Mouse (Mus musculus): ENCODE measurements at regions not wholly inside any gene's neighbourhood (a gene's known extent, or its start where the extent isn't known, plus 50 kb on each side); places are given as distances from the start of the nearest gene placed in this dataset.

DNA sequence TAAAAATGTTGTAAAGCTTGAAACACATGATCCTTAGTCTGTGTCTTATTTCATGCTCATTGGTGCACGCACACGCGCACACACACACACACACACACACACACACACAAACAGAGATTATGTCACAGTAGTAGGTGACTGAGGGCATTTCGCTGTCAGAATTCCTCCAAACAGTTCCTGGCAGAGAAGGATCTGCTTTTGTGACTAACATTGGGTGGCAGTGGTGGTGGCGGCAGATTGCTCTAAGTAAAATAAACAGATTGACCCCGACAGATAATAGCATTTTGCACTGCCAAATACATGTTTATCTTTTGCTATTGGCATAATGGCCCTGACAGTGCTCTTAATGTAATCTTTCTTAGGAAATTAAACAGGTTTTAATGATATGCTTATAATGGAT is 446.6 kb upstream of the Adgrl2 start:
- Histone ChIP-seq H3K36me3 (no peaks in the 10 kb centered on the region), H3K27ac (replicated peaks) (no peak overlapping the region), H3K4me2 (replicated peaks) (no peak overlapping the region), H3K4me1 (no peaks in the 10 kb centered on the region), H3K9ac (replicated peaks) (no peak overlapping the region), H3K27me3 (no peaks in the 10 kb centered on the region), H3K9me3 (no peaks in the 10 kb centered on the region), H3K4me3 (no peak overlapping the region)
- 82% methylated on average over 6 of the region's 6 CpGs for WGBS
- no peak for ATAC-seq (replicated peaks)

DNA sequence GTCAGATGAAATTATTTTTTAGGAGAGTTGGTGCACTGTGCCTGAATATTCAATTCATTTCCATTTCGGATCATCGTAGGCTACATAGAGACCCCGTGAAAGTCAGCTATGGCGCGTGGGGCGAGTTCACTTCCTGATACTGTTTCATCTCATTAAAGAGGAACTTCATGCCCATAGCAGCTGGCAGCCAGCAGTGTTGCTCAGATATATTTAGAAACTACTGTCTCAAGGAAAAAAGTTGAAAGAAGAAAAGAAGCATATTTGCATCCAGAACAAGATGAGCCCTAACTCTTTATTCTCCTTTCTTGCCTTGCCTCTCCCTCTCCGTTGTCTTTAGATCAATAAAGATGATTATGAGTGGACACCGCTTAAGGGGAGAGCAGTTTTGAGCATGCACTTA is 446.1 kb upstream of the Adgrl2 start:
- Histone ChIP-seq H3K27ac (replicated peaks) (no peak overlapping the region), H3K9me3 (no peaks in the 10 kb centered on the region), H3K4me1 (no peaks in the 10 kb centered on the region), H3K4me3 (no peak overlapping the region), H3K36me3 (no peaks in the 10 kb centered on the region), H3K4me2 (replicated peaks) (no peak overlapping the region), H3K27me3 (no peaks in the 10 kb centered on the region), H3K9ac (replicated peaks) (no peak overlapping the region)
- 91% methylated on average over 8 of the region's 8 CpGs for WGBS
- no peak for ATAC-seq (replicated peaks)

DNA sequence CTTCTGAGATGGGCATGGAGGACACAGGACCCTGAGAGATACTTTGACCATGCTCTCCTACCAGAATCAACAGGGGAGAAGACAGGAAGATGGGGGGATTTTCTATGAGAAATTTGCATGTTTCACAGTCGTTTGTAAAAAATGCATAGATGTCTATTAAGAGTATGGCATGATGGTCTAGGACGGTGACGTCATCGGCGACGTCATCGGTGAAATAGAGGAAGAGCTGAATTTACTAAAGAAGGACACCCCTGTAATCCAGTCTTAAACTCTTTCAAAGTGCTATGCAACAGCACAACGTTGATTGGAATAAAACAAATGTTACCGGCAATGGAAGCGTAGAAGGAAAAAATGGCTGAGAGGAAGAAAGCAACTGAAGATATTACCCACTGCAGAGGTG is 441.4 kb upstream of the Adgrl2 start:
- H3K4me1 ChIP-seq, result no peaks in the 10 kb centered on the region
- H3K9ac ChIP-seq (replicated peaks), result no peak overlapping the region
- no peak overlapping the region for H3K4me2 ChIP-seq (replicated peaks)

DNA sequence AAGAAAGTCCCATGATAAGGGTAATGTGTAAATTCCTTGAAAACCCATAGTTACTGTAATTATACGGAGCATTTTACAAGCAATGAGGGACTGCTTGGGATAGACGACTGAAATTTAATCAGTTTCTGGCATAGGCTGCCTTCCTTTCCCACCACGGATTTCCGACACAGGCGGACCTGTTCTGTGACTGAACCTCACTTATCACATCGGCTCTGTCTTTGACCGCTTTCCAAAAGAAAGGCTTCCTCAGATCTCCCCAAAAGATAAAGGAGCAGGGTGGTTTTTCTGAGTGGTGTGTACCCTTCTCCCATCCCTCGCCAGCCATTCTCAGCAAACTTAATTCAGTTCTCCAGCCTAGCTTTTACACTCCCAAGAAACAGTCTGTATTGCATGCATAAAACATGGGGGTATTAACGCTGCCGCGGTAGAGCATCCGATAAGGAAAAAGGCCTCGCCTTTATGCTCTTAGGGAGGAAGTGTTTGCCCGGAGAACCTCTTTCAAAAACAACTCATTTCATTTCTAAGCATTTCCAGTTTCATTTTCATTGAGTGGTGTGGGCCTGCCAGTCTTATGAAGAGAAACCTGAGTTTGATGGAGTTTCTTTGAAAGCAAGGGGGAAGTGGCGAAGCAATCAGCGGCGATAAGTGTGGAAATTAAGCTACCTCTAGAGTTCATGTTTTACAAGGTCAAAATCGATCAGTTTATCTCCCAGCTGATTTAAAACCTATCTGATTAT is 435.8 kb upstream of the Adgrl2 start:
- Histone ChIP-seq H3K27me3 (no peaks in the 10 kb centered on the region), H3K4me2 (replicated peaks) (peak overlapping the region; percentile 19; the same call in 1 of the 2 replicates), H3K36me3 (no peaks in the 10 kb centered on the region), H3K9ac (replicated peaks) (no peak overlapping the region), H3K9me3 (no peaks in the 10 kb centered on the region), H3K4me1 (peaks cover 11% of the 10 kb centered on the region), H3K27ac (replicated peaks) (no peak overlapping the region), H3K4me3 (no peak overlapping the region)
- 0 out of 2 replicates have a peak, but pooled peaks have one; percentile 43 for ATAC-seq (replicated peaks)
- WGBS, result 55% methylated on average over 18 of the region's 18 CpGs

More for the DNA sequence above, 441.4 kb upstream of the Adgrl2 start:
- Histone ChIP-seq H3K27ac (replicated peaks) (no peak overlapping the region), H3K9me3 (no peaks in the 10 kb centered on the region), H3K4me3 (no peak overlapping the region), H3K36me3 (no peaks in the 10 kb centered on the region), H3K27me3 (no peaks in the 10 kb centered on the region)
- ATAC-seq (replicated peaks), result no peak
- 92% methylated on average over 10 of the region's 10 CpGs for WGBS

DNA sequence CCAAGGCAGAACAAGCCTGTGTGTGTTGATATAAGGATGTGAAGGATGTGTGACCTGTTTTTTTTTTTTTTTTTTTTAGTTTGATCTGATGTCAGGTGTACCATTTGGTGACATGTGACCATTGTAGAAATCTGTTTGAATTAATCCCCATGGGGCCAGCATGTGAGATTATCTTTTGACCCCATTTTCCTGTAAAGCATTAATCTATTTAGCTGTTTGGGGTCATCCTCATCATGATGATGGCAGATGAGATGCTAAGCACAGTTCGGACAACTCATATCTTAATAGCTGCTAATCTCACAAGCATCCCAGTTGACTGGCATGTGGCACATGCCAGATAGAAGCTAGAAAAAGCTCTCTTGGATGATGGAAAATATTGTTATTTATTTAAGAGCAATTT is 434.0 kb upstream of the Adgrl2 start:
- H3K27me3 ChIP-seq, result no peaks in the 10 kb centered on the region
- H3K4me2 ChIP-seq (replicated peaks), result no peak overlapping the region
- no peak overlapping the region for H3K4me3 ChIP-seq
- peaks cover 11% of the 10 kb centered on the region for H3K4me1 ChIP-seq
- ATAC-seq (replicated peaks), result no peak
- H3K9me3 ChIP-seq, result no peaks in the 10 kb centered on the region
- WGBS, result 88% methylated on average over 1 of the region's 1 CpGs
- H3K27ac ChIP-seq (replicated peaks), result no peak overlapping the region
- no peaks in the 10 kb centered on the region for H3K36me3 ChIP-seq
- no peak overlapping the region for H3K9ac ChIP-seq (replicated peaks)

DNA sequence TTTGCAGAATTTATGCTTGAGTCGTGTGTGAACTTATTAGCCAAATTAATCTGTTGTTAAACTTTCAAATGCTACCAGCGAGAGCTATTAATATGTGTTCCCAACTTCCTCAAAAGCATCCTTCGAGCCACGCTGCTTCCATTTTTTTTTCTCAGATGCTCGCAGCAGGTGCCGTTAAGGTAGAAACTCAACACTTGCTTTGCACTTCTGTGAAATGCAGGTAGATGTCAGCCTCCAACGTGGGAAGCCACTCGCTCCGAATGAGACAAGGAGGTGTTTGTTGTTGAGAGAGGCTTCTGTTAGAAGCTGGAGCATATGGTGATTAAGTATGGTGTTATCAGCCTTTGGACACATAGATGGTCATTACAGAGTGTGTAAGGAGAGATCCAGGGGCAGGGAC is 433.1 kb upstream of the Adgrl2 start:
- Histone ChIP-seq H3K4me1 (peaks cover 11% of the 10 kb centered on the region), H3K36me3 (no peaks in the 10 kb centered on the region), H3K27ac (replicated peaks) (no peak overlapping the region), H3K9me3 (no peaks in the 10 kb centered on the region), H3K4me3 (no peak overlapping the region), H3K9ac (replicated peaks) (no peak overlapping the region), H3K4me2 (replicated peaks) (no peak overlapping the region), H3K27me3 (no peaks in the 10 kb centered on the region)
- WGBS, result 63% methylated on average over 9 of the region's 9 CpGs
- ATAC-seq (replicated peaks), result no peak

DNA sequence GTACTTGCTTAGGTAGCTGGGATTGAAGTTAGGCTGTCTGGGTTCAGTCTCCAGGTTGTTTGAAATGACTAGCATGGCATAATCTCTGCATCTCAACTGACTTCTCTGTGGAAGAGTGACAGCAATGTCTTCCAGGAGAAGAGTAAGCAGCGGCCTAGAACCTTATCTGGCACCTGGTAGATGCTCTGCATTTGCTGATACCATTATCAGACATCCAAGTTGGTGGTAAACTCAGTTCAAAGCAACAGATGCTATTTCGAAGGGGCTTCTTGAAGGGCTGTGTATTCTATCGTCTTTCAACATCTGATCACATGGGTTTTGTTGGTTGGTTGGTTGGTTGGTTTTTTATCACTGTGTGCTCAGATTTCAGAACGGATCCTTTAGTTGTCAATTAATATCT is 424.7 kb upstream of the Adgrl2 start:
- ATAC-seq (replicated peaks), result no peak
- WGBS, result 89% methylated on average over 4 of the region's 4 CpGs

DNA sequence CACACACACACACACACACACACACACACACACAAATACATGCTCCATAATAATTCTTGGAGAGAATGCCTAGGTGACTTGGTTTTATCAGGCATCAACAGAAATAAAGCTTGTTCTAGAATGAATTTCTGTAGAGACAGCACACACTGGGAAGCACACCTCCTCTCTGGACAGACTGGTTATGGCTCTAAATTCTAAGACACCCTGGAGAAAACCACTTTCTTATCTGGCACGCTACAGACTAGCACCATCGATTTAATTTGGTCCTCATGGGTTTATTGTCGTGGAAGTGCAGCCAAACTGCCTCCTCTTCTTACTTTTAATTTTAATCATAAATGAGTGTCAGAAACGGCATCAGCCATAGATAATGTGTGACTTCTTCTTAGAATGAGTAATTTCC is 422.8 kb upstream of the Adgrl2 start:
- Histone ChIP-seq H3K4me2 (replicated peaks) (no peak overlapping the region), H3K27me3 (no peaks in the 10 kb centered on the region), H3K27ac (replicated peaks) (no peak overlapping the region), H3K4me1 (no peaks in the 10 kb centered on the region), H3K9ac (replicated peaks) (no peak overlapping the region), H3K4me3 (no peak overlapping the region), H3K9me3 (no peaks in the 10 kb centered on the region), H3K36me3 (no peaks in the 10 kb centered on the region)
- ATAC-seq (replicated peaks), result no peak
- WGBS, result 87% methylated on average over 4 of the region's 4 CpGs

More for the DNA sequence above, 424.7 kb upstream of the Adgrl2 start:
- Histone ChIP-seq H3K9me3 (no peaks in the 10 kb centered on the region), H3K27ac (replicated peaks) (no peak overlapping the region), H3K4me2 (replicated peaks) (no peak overlapping the region), H3K9ac (replicated peaks) (no peak overlapping the region), H3K4me3 (no peak overlapping the region), H3K4me1 (no peaks in the 10 kb centered on the region), H3K36me3 (no peaks in the 10 kb centered on the region), H3K27me3 (no peaks in the 10 kb centered on the region)

DNA sequence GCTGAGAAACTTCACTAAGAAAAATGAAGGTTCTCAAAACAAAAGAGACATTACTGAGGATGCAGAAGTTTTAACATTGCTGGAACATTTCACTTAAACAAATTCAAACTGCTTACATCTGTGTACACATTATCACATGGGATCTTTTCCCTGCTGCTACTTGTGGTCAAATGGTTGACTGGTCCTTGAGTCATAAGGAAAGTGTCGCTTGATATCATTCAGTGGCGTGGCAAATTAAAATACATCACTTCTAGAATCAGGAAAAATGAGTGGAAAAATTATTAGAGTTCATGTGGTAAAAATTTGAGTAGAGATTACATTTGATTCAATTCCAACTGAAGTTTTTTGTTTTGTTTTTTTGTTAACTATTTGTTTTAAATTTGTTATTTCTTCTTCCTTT is 420.2 kb upstream of the Adgrl2 start:
- Histone ChIP-seq H3K27me3 (no peaks in the 10 kb centered on the region), H3K4me1 (peaks cover 4% of the 10 kb centered on the region; the same call in 1 of the 2 replicates), H3K27ac (replicated peaks) (no peak overlapping the region), H3K9me3 (no peaks in the 10 kb centered on the region), H3K36me3 (no peaks in the 10 kb centered on the region), H3K9ac (replicated peaks) (no peak overlapping the region), H3K4me2 (replicated peaks) (no peak overlapping the region), H3K4me3 (no peak overlapping the region)
- ATAC-seq (replicated peaks), result no peak
- 95% methylated on average over 2 of the region's 2 CpGs for WGBS

DNA sequence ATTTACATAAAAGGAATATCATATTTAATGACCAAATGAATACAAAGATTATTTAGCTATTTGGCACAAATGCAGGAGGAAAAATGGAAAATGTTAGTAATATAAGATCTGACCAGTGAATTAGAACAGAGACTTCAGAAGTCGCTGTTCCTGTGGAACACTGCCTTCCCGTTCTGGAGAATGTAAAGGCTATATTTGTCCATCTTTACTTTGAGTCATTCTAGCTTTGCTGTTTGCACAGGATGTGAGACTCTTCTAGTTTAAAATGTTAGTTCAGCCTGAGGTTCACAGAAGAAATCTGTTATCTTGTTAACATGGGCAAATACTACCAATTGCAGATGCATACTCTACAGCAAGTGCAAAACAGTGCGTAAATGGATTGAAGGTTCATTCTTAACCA is 418.5 kb upstream of the Adgrl2 start:
- no peak overlapping the region for H3K27ac ChIP-seq (replicated peaks)
- no peak for ATAC-seq (replicated peaks)
- H3K9me3 ChIP-seq, result no peaks in the 10 kb centered on the region
- no peak overlapping the region for H3K4me3 ChIP-seq
- no peaks in the 10 kb centered on the region for H3K27me3 ChIP-seq
- H3K4me2 ChIP-seq (replicated peaks), result no peak overlapping the region
- no peak overlapping the region for H3K9ac ChIP-seq (replicated peaks)
- 94% methylated on average over 3 of the region's 3 CpGs for WGBS
- no peaks in the 10 kb centered on the region for H3K36me3 ChIP-seq
- peaks cover 4% of the 10 kb centered on the region; the same call in 1 of the 2 replicates for H3K4me1 ChIP-seq

DNA sequence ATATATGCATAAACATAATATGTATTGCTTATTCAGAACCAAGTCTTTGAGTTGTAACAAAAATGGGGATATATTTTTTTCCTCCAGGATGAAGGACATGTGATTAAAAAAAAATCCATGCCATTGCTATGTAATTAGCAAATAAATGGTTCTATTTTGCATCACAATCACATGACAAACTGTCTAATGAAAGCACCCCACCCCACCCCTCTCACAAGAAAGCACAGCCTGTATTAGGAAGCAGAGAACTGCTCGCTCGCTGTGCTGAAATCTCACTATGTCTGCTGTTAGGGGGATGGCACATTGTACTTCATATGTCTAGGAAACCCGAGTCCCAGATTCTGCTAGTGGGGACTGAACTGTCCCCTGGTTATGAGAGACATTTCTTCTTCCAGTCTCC is 415.5 kb upstream of the Adgrl2 start:
- no peak overlapping the region for H3K9ac ChIP-seq (replicated peaks)
- H3K36me3 ChIP-seq, result no peaks in the 10 kb centered on the region
- H3K4me1 ChIP-seq, result peaks cover 12% of the 10 kb centered on the region; the same call in 1 of the 2 replicates
- no peak overlapping the region for H3K4me2 ChIP-seq (replicated peaks)
- no peak overlapping the region for H3K4me3 ChIP-seq
- no peaks in the 10 kb centered on the region for H3K27me3 ChIP-seq
- ATAC-seq (replicated peaks), result no peak
- H3K27ac ChIP-seq (replicated peaks), result no peak overlapping the region
- no peaks in the 10 kb centered on the region for H3K9me3 ChIP-seq
- WGBS, result 15% methylated on average over 3 of the region's 3 CpGs

DNA sequence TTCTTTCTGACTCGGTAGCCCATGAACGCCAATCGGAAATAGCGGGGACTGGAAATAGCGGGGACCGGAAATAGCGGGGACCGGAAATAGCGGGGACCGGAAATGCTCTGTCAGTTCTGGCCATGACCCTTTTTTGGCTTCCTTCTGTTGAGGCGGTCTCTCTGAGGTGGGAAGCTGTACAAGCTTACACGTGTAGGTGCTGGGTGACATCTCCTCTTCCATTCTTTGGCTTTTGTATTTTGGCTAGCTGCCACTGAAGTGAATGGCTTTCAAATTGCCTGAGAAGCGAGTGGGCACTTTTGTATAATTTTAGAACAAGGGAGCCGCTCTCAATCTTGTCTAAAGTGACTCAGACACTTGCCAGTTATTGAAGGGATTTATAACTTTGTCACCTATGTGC is 414.3 kb upstream of the Adgrl2 start:
- 88% methylated on average over 14 of the region's 14 CpGs for WGBS
- Histone ChIP-seq H3K9ac (replicated peaks) (no peak overlapping the region), H3K9me3 (no peaks in the 10 kb centered on the region), H3K4me1 (peaks cover 12% of the 10 kb centered on the region; the same call in 1 of the 2 replicates), H3K27me3 (no peaks in the 10 kb centered on the region), H3K36me3 (no peaks in the 10 kb centered on the region), H3K4me3 (no peak overlapping the region), H3K4me2 (replicated peaks) (no peak overlapping the region), H3K27ac (replicated peaks) (no peak overlapping the region)
- ATAC-seq (replicated peaks), result no peak

DNA sequence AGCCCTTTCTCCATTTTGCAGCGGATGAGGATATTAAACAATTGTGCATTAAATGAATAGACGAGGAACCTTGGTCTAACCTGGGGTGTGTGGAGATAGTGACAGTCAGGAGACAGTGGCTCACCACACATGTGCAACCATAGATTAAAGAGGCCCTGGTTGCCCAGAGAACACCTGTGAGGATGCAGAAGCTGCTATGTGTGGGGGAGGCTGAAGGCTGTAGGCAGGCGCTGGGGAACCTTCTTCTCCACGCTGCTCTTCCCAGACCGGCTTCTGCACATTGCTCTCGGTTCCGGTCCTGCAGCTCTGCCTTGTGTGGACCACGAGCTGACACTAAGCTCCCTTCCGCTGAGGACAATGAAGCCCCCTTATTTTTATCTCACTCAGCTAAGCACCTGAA is 412.1 kb upstream of the Adgrl2 start:
- ATAC-seq (replicated peaks), result no peak
- WGBS, result 51% methylated on average over 9 of the region's 9 CpGs

More for the DNA sequence above, 412.1 kb upstream of the Adgrl2 start:
- no peak overlapping the region for H3K4me3 ChIP-seq
- H3K36me3 ChIP-seq, result no peaks in the 10 kb centered on the region
- H3K27ac ChIP-seq (replicated peaks), result no peak overlapping the region
- H3K9me3 ChIP-seq, result no peaks in the 10 kb centered on the region
- H3K27me3 ChIP-seq, result no peaks in the 10 kb centered on the region
- no peak overlapping the region for H3K9ac ChIP-seq (replicated peaks)
- no peak overlapping the region for H3K4me2 ChIP-seq (replicated peaks)
- peaks cover 12% of the 10 kb centered on the region; the same call in 1 of the 2 replicates for H3K4me1 ChIP-seq
